ENCODE assay signal across 7 mouse cellular contexts in the genomic region with DNA sequence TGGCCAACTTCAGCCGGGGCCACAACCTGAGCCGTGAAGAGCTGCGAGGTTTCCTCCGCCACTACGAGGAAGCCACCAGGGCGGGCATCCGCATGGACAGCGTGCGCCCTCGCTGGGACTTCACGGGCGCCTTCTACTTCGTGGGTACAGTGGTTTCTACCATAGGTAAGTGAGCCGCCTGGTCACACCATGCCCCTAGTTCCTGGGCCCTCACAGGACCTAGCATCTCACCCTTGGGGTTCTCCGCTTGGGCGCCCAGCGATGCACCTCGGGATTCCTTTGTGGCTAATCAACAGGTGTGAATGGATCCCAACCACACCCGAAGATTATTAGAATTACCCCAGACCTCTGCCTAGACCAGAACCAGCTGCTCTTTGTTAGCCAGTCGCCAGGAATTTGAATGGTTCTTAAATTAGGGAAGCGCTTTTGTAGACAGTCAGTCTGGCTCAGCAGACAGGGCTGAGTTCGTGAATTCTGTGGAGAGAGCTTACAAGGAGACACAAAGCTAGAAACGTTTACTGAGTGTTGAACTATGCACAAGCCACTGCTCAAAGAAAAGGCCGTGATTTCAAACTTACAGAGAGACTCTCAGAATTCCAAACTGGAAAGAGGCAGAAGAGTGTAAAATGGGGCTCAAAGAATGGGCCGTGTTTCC. TPM values are rescaled to one million over a fixed set of nuclear protein-coding genes. Genes with fewer than 3 reads are reported as not detected.
DNase-seq lines count a peak whose midpoint lies in the region; ATAC-seq and TF ChIP-seq lines count a peak whose summit lies in the region.

No protein-coding gene starts in this region.

- TF ChIP-seq POLR2A in CH12.LX (IDR thresholded peaks at IDR 0.05; ENCODE audit: low read depth, low read length), result no peak

- no peak for TF ChIP-seq CTCF in CH12.LX (conservative IDR thresholded peaks at IDR 0.05 in 1 of 2, IDR thresholded peaks at IDR 0.05 in 1 of 2; ENCODE audit: low read depth in 2 of 2, low read length in 2 of 2)

- H3K4me1 ChIP-seq in CH12.LX (ENCODE audit: control insufficient read depth in 1 of 2, insufficient read depth in 2 of 2), result peaks cover 5 to 24% of the 10 kb centered on the region in 2 experiments; a peak in 3 of 4 replicates
- peaks cover 12% of the 10 kb centered on the region for H3K4me1 ChIP-seq in liver, embryonic 11.5 days (replicated peaks; ENCODE audit: control insufficient read depth, insufficient read depth, low read length)
- H3K4me1 ChIP-seq in stomach, embryonic 14.5 days (ENCODE audit: control insufficient read depth, insufficient read depth, low read length), result peaks cover 17% of the 10 kb centered on the region

- peak overlapping the region in 1 of 3 experiments; percentile 51 for H3K4me3 ChIP-seq in CH12.LX (replicated peaks in 1 of 3; ENCODE audit: low read depth in 2 of 3, low read length in 2 of 3, poor library complexity in 1 of 3)
- H3K4me3 ChIP-seq in liver, embryonic 11.5 days (ENCODE audit: low read depth, low read length), result peak overlapping the region; percentile 49
- H3K4me3 ChIP-seq in stomach, embryonic 14.5 days (ENCODE audit: low read depth, low read length), result peak overlapping the region; percentile 44

- peaks cover 11% of the 10 kb centered on the region for H3K9me3 ChIP-seq in CH12.LX (replicated peaks; ENCODE audit: low read length)
- H3K9me3 ChIP-seq in liver, embryonic 11.5 days (ENCODE audit: control insufficient read depth, low read length), result no peaks in the 10 kb centered on the region
- H3K9me3 ChIP-seq in stomach, embryonic 14.5 days (ENCODE audit: control insufficient read depth, low read depth, low read length), result no peaks in the 10 kb centered on the region

- ATAC-seq in granulocyte monocyte progenitor cell, adult 5-6 weeks (replicated peaks; ENCODE audit: poor library complexity, severe bottlenecking), result peak; percentile 14
- no peak for ATAC-seq in liver, embryonic 11.5 days (replicated peaks; ENCODE audit: low FRiP score)
- no peak for ATAC-seq in stomach, embryonic 14.5 days (ENCODE audit: insufficient number of reproducible peaks, insufficient read depth, low FRiP score, low read depth)

- no peaks in the 10 kb centered on the region for H3K36me3 ChIP-seq in CH12.LX (replicated peaks in 1 of 2; ENCODE audit: control insufficient read depth in 1 of 2, insufficient read depth in 1 of 2, low read length in 1 of 2)
- H3K36me3 ChIP-seq in liver, embryonic 11.5 days (ENCODE audit: control insufficient read depth, insufficient read depth, low read length), result no peaks in the 10 kb centered on the region
- H3K36me3 ChIP-seq in stomach, embryonic 14.5 days (ENCODE audit: control insufficient read depth, insufficient read depth, low read length), result no peaks in the 10 kb centered on the region

- no peak for TF ChIP-seq RAD21 in CH12.LX (IDR thresholded peaks at IDR 0.05; ENCODE audit: low read depth, low read length)

- peak; percentile 42 to 47 for DNase-seq in B cell, adult 2 months
- no peak for DNase-seq in CH12.LX (ENCODE audit: extremely low read depth)
- DNase-seq in liver, embryonic 11.5 days (ENCODE audit: low spot score), result no peak
- no peak for DNase-seq in urinary bladder, postnatal 10 days (ENCODE audit: low spot score)
- no peak for DNase-seq in kidney, postnatal 36 days

- H3K79me2 ChIP-seq in CH12.LX (replicated peaks; ENCODE audit: control insufficient read depth, extremely low read depth, insufficient read depth, poor library complexity, severe bottlenecking), result no peaks in the 10 kb centered on the region

- in situ Hi-C loops in CH12.LX (cut with MboI; ENCODE audit: low pct_ligation_motif_present, low pct_unique_long_range_greater_than_20kb, low sequenced_read_pairs), result loop anchor here (10.0 kb wide), 1 partner anchor 881 kb away; no protein-coding TSS in a partner anchor

- WGBS in liver, embryonic 11.5 days, result 8% methylated on average over 25 of the region's 25 CpGs
- 4% methylated on average over 25 of the region's 25 CpGs for WGBS in stomach, embryonic 14.5 days

- peaks cover 58% of the 10 kb centered on the region for H3K27me3 ChIP-seq in CH12.LX (replicated peaks)
- peaks cover 63% of the 10 kb centered on the region for H3K27me3 ChIP-seq in liver, embryonic 11.5 days (replicated peaks; ENCODE audit: control insufficient read depth, insufficient read depth, low read length)
- H3K27me3 ChIP-seq in stomach, embryonic 14.5 days (ENCODE audit: control insufficient read depth, insufficient read depth, low read length), result peaks cover 39% of the 10 kb centered on the region

- no peak overlapping the region for H3K27ac ChIP-seq in CH12.LX (ENCODE audit: insufficient read depth, low read depth)
- H3K27ac ChIP-seq in liver, embryonic 11.5 days (ENCODE audit: low read depth, low read length), result no peak overlapping the region
- no peak overlapping the region for H3K27ac ChIP-seq in stomach, embryonic 14.5 days (ENCODE audit: low read length)

- dilution Hi-C loops in CH12.LX (cut with MboI; ENCODE audit: extremely low pct_ligation_motif_present, extremely low pct_unique_long_range_greater_than_20kb, low sequenced_read_pairs), result no loop called here

- TF ChIP-seq EP300 in CH12.LX (IDR thresholded peaks at IDR 0.05; ENCODE audit: low read length), result no peak

- H3K4me2 ChIP-seq in CH12.LX (ENCODE audit: insufficient read depth, low read depth, poor library complexity, severe bottlenecking), result peak overlapping the region; percentile 82
- peak overlapping the region; percentile 74 for H3K4me2 ChIP-seq in liver, embryonic 11.5 days
- H3K4me2 ChIP-seq in stomach, embryonic 14.5 days (replicated peaks; ENCODE audit: low read depth, low read length), result peak overlapping the region; percentile 92

- H3K9ac ChIP-seq in CH12.LX (ENCODE audit: insufficient read depth, low read depth), result no peak overlapping the region
- no peak overlapping the region for H3K9ac ChIP-seq in liver, embryonic 11.5 days (ENCODE audit: low read depth, low read length)
- no peak overlapping the region for H3K9ac ChIP-seq in stomach, embryonic 14.5 days (replicated peaks; ENCODE audit: low read depth, low read length)

TF ChIP-seq in CH12.LX, 34 proteins besides CTCF, POLR2A, EP300 and RAD21:
- TF ChIP-seq USF2 (conservative IDR thresholded peaks at IDR 0.05; ENCODE audit: low read depth, low read length) (no peak), BHLHE40 (IDR thresholded peaks at IDR 0.05; ENCODE audit: low read depth, low read length) (no peak), RCOR1 (conservative IDR thresholded peaks at IDR 0.05; ENCODE audit: low read depth, low read length) (no peak), MAFK (IDR thresholded peaks at IDR 0.05; ENCODE audit: insufficient replicate concordance, low read length) (no peak), PAX5 (IDR thresholded peaks at IDR 0.05; ENCODE audit: low read length) (no peak)

RNA-seq across cellular contexts. Expression of a gene that starts 1.9 kb away (rescaled TPM):
- total RNA-seq in CH12.LX (2012; rRNA removed), result 0.08 and 0.13 TPM in 2 replicates
- total RNA-seq in CH12.LX (2014; rRNA removed), result not detected in 2 replicates
- polyA plus RNA-seq in CH12.LX (2012; ENCODE audit: insufficient read length, low read depth), result not detected in 2 replicates
- total RNA-seq in granulocyte monocyte progenitor cell, adult 5-6 weeks (2014; fragmentation: Nextera tagmentation), result 1.2 TPM in 2 replicates
- total RNA-seq in granulocyte monocyte progenitor cell, adult 5-6 weeks (2017), result 0.15 and 0.65 TPM in 2 replicates
- 0.37 and 0.78 TPM in 2 replicates for polyA plus RNA-seq in liver, embryonic 11.5 days (2014; fragmentation: Nextera tagmentation; extraction: Ambion mirVana)
- 0.27 and 0.42 TPM in 2 replicates for polyA plus RNA-seq in stomach, embryonic 14.5 days (2014; fragmentation: Nextera tagmentation; extraction: Ambion mirVana)

Comparison
In these comparisons a context has a peak if more than half of its experiments do, and no peak if none do; other contexts are left out.
1. DNase-seq: peak in B cell, adult 2 months (2 of 2); none in CH12.LX (single experiment), liver, embryonic 11.5 days (single experiment), urinary bladder, postnatal 10 days (single experiment) and kidney, postnatal 36 days (0 of 2).
2. Peak in every context shown above with its lines, with median percentiles within 50 percentile points of each other: H3K4me2 ChIP-seq.